Mouse (Mus musculus) brain, embryonic 14.5 days (tissue): ENCODE measurements at regions not wholly inside any gene's neighbourhood (a gene's known extent, or its start where the extent isn't known, plus 50 kb on each side); places are given as distances from the start of the nearest gene placed in this dataset.

ENCODE experiments used
- CTCF ChIP-seq: fragments of 200-500 bp; IDR thresholded peaks from 2 replicates; pipeline ENCODE4 v1.5.1; 2012; ENCODE audit warnings: inconsistent platforms, mild to moderate bottlenecking, moderate library complexity, borderline replicate concordance; ENCODE audit not compliant: insufficient read depth, insufficient read length; ENCODE audit errors: extremely low read depth
- POLR2A ChIP-seq: fragments of 200-500 bp; IDR thresholded peaks from 2 replicates; pipeline ENCODE4 v1.6.1; 2012; ENCODE audit warnings: mild to moderate bottlenecking, inconsistent platforms, borderline replicate concordance; ENCODE audit not compliant: poor library complexity, insufficient read depth, insufficient read length, severe bottlenecking; ENCODE audit errors: extremely low read depth

GRCm38 (mm10) chr5:44386176-44386575 lies 159.8 kb upstream of the Tapt1 start:
- no peak for TF ChIP-seq POLR2A
- TF ChIP-seq CTCF, result no peak
